Mouse (Mus musculus): ENCODE results near the gene Ccdc47. TPM values are rescaled to one million over a fixed set of nuclear protein-coding genes. Genes with fewer than 3 reads are reported as not detected.
A peak's percentile ranks its signal among the peaks of the same experiment; 100 is the strongest.

The Ccdc47 gene
- total and polyA plus RNA-seq, 2 experiments = 16.9 to 48.9 TPM

DNA sequence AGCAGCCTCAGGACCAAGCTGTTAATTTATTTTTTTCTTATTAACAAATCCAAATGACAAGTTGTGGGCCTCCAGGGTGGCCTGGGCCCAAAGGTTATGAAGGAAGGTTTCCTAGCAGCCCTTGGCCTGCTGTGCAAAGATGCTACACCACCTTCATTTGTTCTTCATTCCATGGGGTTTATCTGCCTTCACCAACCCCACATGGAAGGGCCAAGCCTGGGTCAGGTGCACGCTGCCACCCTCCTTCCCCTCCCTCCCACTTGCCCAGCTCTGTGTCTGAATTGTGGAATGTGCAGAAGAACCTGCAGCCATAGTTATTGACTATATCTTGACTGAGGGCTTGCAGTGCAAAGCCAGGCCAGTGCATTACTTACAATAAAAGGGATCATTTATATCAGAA, 59.9 kb downstream of the Ccdc47 start:
- whole genome bisulfite sequencing = 86% methylated on average over 1 of the region's 1 CpGs
- Histone ChIP-seq H3K27ac (replicated peaks; ENCODE audit: insufficient read depth, low read depth, low read length) (no peak overlapping the region), H3K4me3 (ENCODE audit: insufficient read depth, low read depth, low read length) (no peak overlapping the region), H3K9ac (ENCODE audit: low read depth, low read length) (no peak overlapping the region), H3K36me3 (ENCODE audit: control insufficient read depth, insufficient read depth, low read length) (peaks cover 5% of the 10 kb centered on the region; the same call in 1 of the 2 replicates), H3K4me1 (ENCODE audit: control insufficient read depth, insufficient read depth, low read length) (peaks cover 16% of the 10 kb centered on the region), H3K79me2 (ENCODE audit: control insufficient read depth, insufficient read depth, low read length) (no peaks in the 10 kb centered on the region), H3K27me3 (ENCODE audit: control insufficient read depth, insufficient read depth, low read length) (no peaks in the 10 kb centered on the region)
- TF ChIP-seq CTCF (IDR thresholded peaks at IDR 0.05; ENCODE audit: low read depth, low read length) (no peak), POLR2A (IDR thresholded peaks at IDR 0.05; ENCODE audit: extremely low read depth, insufficient read depth, low read length) (no peak)
- DNase-seq (ENCODE audit: extremely low read depth, low read depth, low spot score) = no peak

DNA sequence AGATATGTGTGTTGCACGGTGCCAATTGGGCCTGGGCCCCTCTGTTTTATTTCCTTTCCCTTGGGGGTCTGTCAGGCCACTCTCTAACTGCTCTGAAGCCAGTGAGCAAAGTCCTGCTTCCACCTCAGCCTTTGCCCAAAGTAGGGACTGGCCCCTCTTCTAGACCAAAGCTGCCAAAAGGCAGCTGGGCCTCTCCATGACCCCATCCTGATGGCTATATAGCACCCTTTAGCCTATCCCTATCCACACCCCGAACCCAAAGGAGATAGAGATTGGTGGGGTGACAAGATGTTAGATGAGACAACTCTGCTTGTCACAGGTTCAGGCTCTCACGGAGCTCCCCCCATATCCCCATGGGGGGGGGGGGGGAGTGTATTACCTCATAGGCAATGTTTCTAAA, 60.4 kb downstream of the Ccdc47 start:
- Histone ChIP-seq H3K79me2 (ENCODE audit: control insufficient read depth, insufficient read depth, low read length) (no peaks in the 10 kb centered on the region), H3K36me3 (ENCODE audit: control insufficient read depth, insufficient read depth, low read length) (peaks cover 9% of the 10 kb centered on the region; the same call in 1 of the 2 replicates), H3K4me3 (ENCODE audit: insufficient read depth, low read depth, low read length) (no peak overlapping the region), H3K9ac (ENCODE audit: low read depth, low read length) (no peak overlapping the region), H3K27ac (replicated peaks; ENCODE audit: insufficient read depth, low read depth, low read length) (no peak overlapping the region), H3K27me3 (ENCODE audit: control insufficient read depth, insufficient read depth, low read length) (no peaks in the 10 kb centered on the region), H3K4me1 (ENCODE audit: control insufficient read depth, insufficient read depth, low read length) (peaks cover 13% of the 10 kb centered on the region)
- no peak for DNase-seq (ENCODE audit: extremely low read depth, low read depth, low spot score)
- 67% methylated on average over 3 of the region's 3 CpGs for WGBS
- TF ChIP-seq POLR2A (IDR thresholded peaks at IDR 0.05; ENCODE audit: extremely low read depth, insufficient read depth, low read length) = no peak
- TF ChIP-seq CTCF (IDR thresholded peaks at IDR 0.05; ENCODE audit: low read depth, low read length) = no peak

DNA sequence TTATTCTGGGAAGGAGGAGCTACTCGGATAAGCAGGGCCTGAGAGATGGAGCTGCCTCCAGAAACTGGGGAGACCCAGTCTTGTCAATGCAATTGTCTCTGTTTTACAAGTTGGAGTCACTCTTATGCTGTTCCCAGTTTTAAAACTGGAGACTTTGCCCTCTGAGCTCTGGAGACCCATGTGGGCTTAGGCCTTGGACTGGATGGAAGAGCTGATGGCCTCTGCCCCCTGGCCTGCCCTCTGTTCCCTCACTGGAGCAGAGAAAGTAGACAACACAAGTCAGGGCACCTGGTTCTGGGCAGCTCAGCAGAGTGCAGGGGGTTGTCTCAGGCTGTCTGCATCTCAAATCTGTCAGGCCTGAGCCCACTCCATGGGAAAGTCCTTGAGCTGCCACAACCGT, 61.4 kb downstream of the Ccdc47 start:
- Histone ChIP-seq H3K4me3 (ENCODE audit: insufficient read depth, low read depth, low read length) (no peak overlapping the region), H3K9ac (ENCODE audit: low read depth, low read length) (no peak overlapping the region), H3K36me3 (ENCODE audit: control insufficient read depth, insufficient read depth, low read length) (peaks cover 17% of the 10 kb centered on the region; the same call in 1 of the 2 replicates), H3K27me3 (ENCODE audit: control insufficient read depth, insufficient read depth, low read length) (no peaks in the 10 kb centered on the region), H3K79me2 (ENCODE audit: control insufficient read depth, insufficient read depth, low read length) (no peaks in the 10 kb centered on the region), H3K4me1 (ENCODE audit: control insufficient read depth, insufficient read depth, low read length) (peaks cover 12% of the 10 kb centered on the region), H3K27ac (replicated peaks; ENCODE audit: insufficient read depth, low read depth, low read length) (peak overlapping the region; percentile 56)
- TF ChIP-seq CTCF (IDR thresholded peaks at IDR 0.05; ENCODE audit: low read depth, low read length) (no peak), POLR2A (IDR thresholded peaks at IDR 0.05; ENCODE audit: extremely low read depth, insufficient read depth, low read length) (no peak)
- peak; percentile 87 for DNase-seq (ENCODE audit: extremely low read depth, low read depth, low spot score)
- 51% methylated on average over 2 of the region's 2 CpGs for WGBS

DNA sequence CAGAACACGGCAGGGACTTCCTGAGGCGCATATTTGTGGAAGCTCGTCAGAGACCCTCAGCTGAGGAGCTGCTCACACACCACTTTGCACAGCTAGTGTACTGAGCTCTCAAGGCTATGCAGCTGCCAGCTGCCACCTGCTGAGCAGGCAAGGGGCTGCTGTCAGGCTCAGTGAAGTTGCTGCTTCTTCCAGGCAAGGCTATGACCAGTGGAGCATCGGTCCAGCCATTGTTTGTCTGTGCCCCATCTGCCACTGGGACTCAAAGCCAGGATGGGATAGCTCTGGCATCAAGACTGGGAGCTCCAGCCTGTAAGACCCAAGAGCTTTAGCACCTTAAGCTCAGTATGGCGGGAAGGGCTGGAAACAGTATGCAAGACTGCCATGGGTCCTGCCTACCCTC, 62.1 kb downstream of the Ccdc47 start:
- Histone ChIP-seq H3K27me3 (ENCODE audit: control insufficient read depth, insufficient read depth, low read length) (no peaks in the 10 kb centered on the region), H3K4me3 (ENCODE audit: insufficient read depth, low read depth, low read length) (no peak overlapping the region), H3K27ac (replicated peaks; ENCODE audit: insufficient read depth, low read depth, low read length) (no peak overlapping the region), H3K36me3 (ENCODE audit: control insufficient read depth, insufficient read depth, low read length) (peaks cover 23% of the 10 kb centered on the region; the same call in 1 of the 2 replicates), H3K9ac (ENCODE audit: low read depth, low read length) (no peak overlapping the region), H3K79me2 (ENCODE audit: control insufficient read depth, insufficient read depth, low read length) (no peaks in the 10 kb centered on the region), H3K4me1 (ENCODE audit: control insufficient read depth, insufficient read depth, low read length) (peaks cover 12% of the 10 kb centered on the region)
- no peak for TF ChIP-seq CTCF (IDR thresholded peaks at IDR 0.05; ENCODE audit: low read depth, low read length)
- no peak for TF ChIP-seq POLR2A (IDR thresholded peaks at IDR 0.05; ENCODE audit: extremely low read depth, insufficient read depth, low read length)
- DNase-seq (ENCODE audit: extremely low read depth, low read depth, low spot score) = no peak
- WGBS = 87% methylated on average over 5 of the region's 5 CpGs

DNA sequence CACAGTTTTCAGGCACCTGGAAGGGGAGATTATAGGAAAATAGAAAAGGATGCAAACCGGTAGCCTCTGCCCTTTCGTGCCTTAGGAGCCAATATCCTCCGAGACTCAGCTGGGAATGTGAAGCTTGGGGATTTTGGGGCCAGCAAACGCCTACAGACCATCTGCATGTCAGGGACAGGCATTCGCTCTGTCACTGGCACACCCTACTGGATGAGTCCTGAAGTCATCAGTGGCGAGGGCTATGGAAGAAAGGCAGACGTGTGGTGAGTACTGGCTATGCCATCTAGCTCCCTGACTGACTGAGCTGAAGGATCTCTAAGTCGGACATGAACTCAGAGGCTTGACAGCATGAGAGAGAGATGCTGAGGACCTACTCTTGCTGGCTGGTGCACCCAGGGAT, 64.0 kb downstream of the Ccdc47 start:
- no peaks in the 10 kb centered on the region for H3K79me2 ChIP-seq (ENCODE audit: control insufficient read depth, insufficient read depth, low read length)
- H3K4me3 ChIP-seq (ENCODE audit: insufficient read depth, low read depth, low read length) = no peak overlapping the region
- WGBS = 92% methylated on average over 8 of the region's 8 CpGs
- no peak for TF ChIP-seq POLR2A (IDR thresholded peaks at IDR 0.05; ENCODE audit: extremely low read depth, insufficient read depth, low read length)
- TF ChIP-seq CTCF (IDR thresholded peaks at IDR 0.05; ENCODE audit: low read depth, low read length) = no peak
- H3K27me3 ChIP-seq (ENCODE audit: control insufficient read depth, insufficient read depth, low read length) = no peaks in the 10 kb centered on the region
- peaks cover 37% of the 10 kb centered on the region for H3K36me3 ChIP-seq (ENCODE audit: control insufficient read depth, insufficient read depth, low read length)
- no peak overlapping the region for H3K9ac ChIP-seq (ENCODE audit: low read depth, low read length)
- H3K4me1 ChIP-seq (ENCODE audit: control insufficient read depth, insufficient read depth, low read length) = peaks cover 12% of the 10 kb centered on the region
- H3K27ac ChIP-seq (replicated peaks; ENCODE audit: insufficient read depth, low read depth, low read length) = no peak overlapping the region
- DNase-seq (ENCODE audit: extremely low read depth, low read depth, low spot score) = no peak

DNA sequence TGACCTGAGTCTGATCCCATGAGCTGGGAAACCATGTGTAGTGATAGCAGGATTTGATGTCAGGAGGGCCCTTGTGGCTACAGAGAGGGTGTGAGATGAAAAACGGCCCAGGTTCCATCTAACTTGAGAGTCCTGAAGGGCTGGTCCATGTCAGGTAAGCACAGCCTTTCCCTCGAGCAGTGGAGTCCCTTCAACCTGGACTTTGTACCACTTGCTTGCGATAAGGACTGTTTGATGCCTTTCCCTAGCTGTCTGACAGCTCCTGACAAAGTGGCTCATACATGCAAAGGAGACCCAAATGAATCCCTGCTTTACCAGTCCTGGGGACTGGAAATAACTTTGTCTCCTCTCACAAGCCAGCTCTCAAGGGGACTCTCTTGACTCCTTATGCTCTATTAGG, 64.9 kb downstream of the Ccdc47 start:
- H3K36me3 ChIP-seq (ENCODE audit: control insufficient read depth, insufficient read depth, low read length) = peaks cover 39% of the 10 kb centered on the region
- no peak overlapping the region for H3K9ac ChIP-seq (ENCODE audit: low read depth, low read length)
- no peak overlapping the region for H3K27ac ChIP-seq (replicated peaks; ENCODE audit: insufficient read depth, low read depth, low read length)
- DNase-seq (ENCODE audit: extremely low read depth, low read depth, low spot score) = peak; percentile 41
- H3K4me1 ChIP-seq (ENCODE audit: control insufficient read depth, insufficient read depth, low read length) = peaks cover 12% of the 10 kb centered on the region
- TF ChIP-seq CTCF (IDR thresholded peaks at IDR 0.05; ENCODE audit: low read depth, low read length) (no peak), POLR2A (IDR thresholded peaks at IDR 0.05; ENCODE audit: extremely low read depth, insufficient read depth, low read length) (no peak)
- no peaks in the 10 kb centered on the region for H3K27me3 ChIP-seq (ENCODE audit: control insufficient read depth, insufficient read depth, low read length)
- H3K79me2 ChIP-seq (ENCODE audit: control insufficient read depth, insufficient read depth, low read length) = no peaks in the 10 kb centered on the region
- H3K4me3 ChIP-seq (ENCODE audit: insufficient read depth, low read depth, low read length) = no peak overlapping the region
- WGBS = 40% methylated on average over 3 of the region's 3 CpGs

Other genes starting within 250 kb of the Ccdc47 start
- gene Ace, start 248.4 kb downstream of the Ccdc47 start, total RNA-seq (2014; rRNA removed) = 0.28 and 0.74 TPM in 2 replicates
- 0.42 and 0.60 TPM in 2 replicates for gene Ace, start 248.4 kb downstream of the Ccdc47 start, polyA plus RNA-seq (2012; rRNA removed)
- not detected in 2 replicates for gene Ace3, start 221.7 kb downstream of the Ccdc47 start, total RNA-seq (2014; rRNA removed)
- not detected in 2 replicates for gene Ace3, start 221.7 kb downstream of the Ccdc47 start, polyA plus RNA-seq (2012; rRNA removed)
- gene Kcnh6, start 208.2 kb downstream of the Ccdc47 start, total RNA-seq (2014; rRNA removed) = not detected in 2 replicates
- gene Kcnh6, start 208.2 kb downstream of the Ccdc47 start, polyA plus RNA-seq (2012; rRNA removed) = not detected in 2 replicates
- 17.1 and 24.0 TPM in 2 replicates for gene Dcaf7, start 179.5 kb downstream of the Ccdc47 start, total RNA-seq (2014; rRNA removed)
- gene Dcaf7, start 179.5 kb downstream of the Ccdc47 start, polyA plus RNA-seq (2012; rRNA removed) = 15.9 and 18.3 TPM in 2 replicates
- gene Taco1, start 150.3 kb downstream of the Ccdc47 start, total RNA-seq (2014; rRNA removed) = 31.3 and 33.7 TPM in 2 replicates
- 19.1 and 20.0 TPM in 2 replicates for gene Taco1, start 150.3 kb downstream of the Ccdc47 start, polyA plus RNA-seq (2012; rRNA removed)
- gene Map3k3, start 131.7 kb downstream of the Ccdc47 start, total RNA-seq (2014; rRNA removed) = 12.3 and 14.9 TPM in 2 replicates
- 7.6 and 9.7 TPM in 2 replicates for gene Map3k3, start 131.7 kb downstream of the Ccdc47 start, polyA plus RNA-seq (2012; rRNA removed)
- not detected in 2 replicates for gene Gm10840, start 55.5 kb downstream of the Ccdc47 start, total RNA-seq (2014; rRNA removed)
- gene Gm10840, start 55.5 kb downstream of the Ccdc47 start, polyA plus RNA-seq (2012; rRNA removed) = not detected in 2 replicates
- 9.4 and 9.7 TPM in 2 replicates for gene Limd2, start 55.5 kb downstream of the Ccdc47 start, total RNA-seq (2014; rRNA removed)
- 21.8 and 26.3 TPM in 2 replicates for gene Limd2, start 55.5 kb downstream of the Ccdc47 start, polyA plus RNA-seq (2012; rRNA removed)
- 1.8 and 2.8 TPM in 2 replicates for gene Strada, start 14.2 kb downstream of the Ccdc47 start, total RNA-seq (2014; rRNA removed)
- 3.1 and 3.9 TPM in 2 replicates for gene Strada, start 14.2 kb downstream of the Ccdc47 start, polyA plus RNA-seq (2012; rRNA removed)
- gene Ddx42, start 582 bp upstream of the Ccdc47 start, total RNA-seq (2014; rRNA removed) = 16.0 and 19.7 TPM in 2 replicates
- gene Ddx42, start 582 bp upstream of the Ccdc47 start, polyA plus RNA-seq (2012; rRNA removed) = 4.8 and 5.1 TPM in 2 replicates
- gene Ftsj3, start 39.7 kb upstream of the Ccdc47 start, total RNA-seq (2014; rRNA removed) = 19.7 and 20.7 TPM in 2 replicates
- gene Ftsj3, start 39.7 kb upstream of the Ccdc47 start, polyA plus RNA-seq (2012; rRNA removed) = 8.8 and 13.8 TPM in 2 replicates
- gene Psmc5, start 39.8 kb upstream of the Ccdc47 start, total RNA-seq (2014; rRNA removed) = 60.3 and 65.2 TPM in 2 replicates
- gene Psmc5, start 39.8 kb upstream of the Ccdc47 start, polyA plus RNA-seq (2012; rRNA removed) = 37.7 and 43.2 TPM in 2 replicates
- gene Smarcd2, start 56.6 kb upstream of the Ccdc47 start, total RNA-seq (2014; rRNA removed) = 70.1 and 70.3 TPM in 2 replicates
- gene Smarcd2, start 56.6 kb upstream of the Ccdc47 start, polyA plus RNA-seq (2012; rRNA removed) = 67.3 and 84.8 TPM in 2 replicates
- gene Tcam1, start 60.3 kb upstream of the Ccdc47 start, total RNA-seq (2014; rRNA removed) = not detected in 2 replicates
- gene Tcam1, start 60.3 kb upstream of the Ccdc47 start, polyA plus RNA-seq (2012; rRNA removed) = not detected in 2 replicates
- gene Gh, start 85.5 kb upstream of the Ccdc47 start, total RNA-seq (2014; rRNA removed) = not detected in 2 replicates
- not detected in 2 replicates for gene Gh, start 85.5 kb upstream of the Ccdc47 start, polyA plus RNA-seq (2012; rRNA removed)
- gene Cd79b, start 98.4 kb upstream of the Ccdc47 start, total RNA-seq (2014; rRNA removed) = 2.1 and 4.6 TPM in 2 replicates
- 1.4 and 3.8 TPM in 2 replicates for gene Cd79b, start 98.4 kb upstream of the Ccdc47 start, polyA plus RNA-seq (2012; rRNA removed)
- gene Scn4a, start 136.9 kb upstream of the Ccdc47 start, total RNA-seq (2014; rRNA removed) = 0.09 and 0.13 TPM in 2 replicates
- 0.02 TPM in 2 replicates for gene Scn4a, start 136.9 kb upstream of the Ccdc47 start, polyA plus RNA-seq (2012; rRNA removed)
- gene Prr29, start 149.1 kb upstream of the Ccdc47 start, total RNA-seq (2014; rRNA removed) = not detected in 2 replicates
- gene Prr29, start 149.1 kb upstream of the Ccdc47 start, polyA plus RNA-seq (2012; rRNA removed) = 0.17 TPM in 1 of 2 replicates, not detected in the other
- gene Icam2, start 171.7 kb upstream of the Ccdc47 start, total RNA-seq (2014; rRNA removed) = 5.3 and 6.7 TPM in 2 replicates
- 5.0 and 5.4 TPM in 2 replicates for gene Icam2, start 171.7 kb upstream of the Ccdc47 start, polyA plus RNA-seq (2012; rRNA removed)